Mouse (Mus musculus): ENCODE measurements around the gene Gbp7. TPM values are rescaled to one million over a fixed set of nuclear protein-coding genes. Genes with fewer than 3 reads are reported as not detected.

Gbp7 gene
- 9.5 and 15.4 TPM in 2 replicates for polyA plus RNA-seq (2015; fragmentation: Nextera tagmentation; extraction: Ambion mirVana)

GRCm38 (mm10) chr3:142530087-142530953, at the start of gene Gbp7:
Gbp7 (plus strand) TSS chr3:142530342.

DNA sequence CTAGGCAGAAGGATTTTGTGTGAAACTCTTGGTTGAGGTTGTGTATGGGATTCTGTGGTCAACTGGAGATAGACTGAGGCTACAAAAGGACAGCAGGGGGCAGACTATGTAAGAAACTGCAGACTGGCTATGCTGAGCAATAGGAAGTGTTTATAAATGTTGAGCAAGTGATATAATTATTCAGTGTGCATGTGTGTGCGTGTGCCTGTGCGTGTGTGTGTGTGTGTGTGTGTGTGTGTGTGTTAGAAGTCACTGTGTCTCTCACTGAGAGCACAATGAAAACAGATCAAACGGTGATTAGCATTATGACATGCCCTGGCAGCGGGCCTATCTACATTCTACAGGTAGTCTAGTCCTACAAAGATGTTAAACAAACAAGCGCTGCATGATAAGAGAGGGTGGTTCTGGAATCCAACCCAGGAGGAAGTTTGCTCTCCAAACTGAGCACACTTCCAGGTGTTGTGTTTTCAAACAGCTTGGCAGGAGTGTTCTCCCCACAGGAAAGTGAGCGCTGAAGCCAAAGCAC, 36.5 kb upstream of the Gbp7 start, which contains the start of gene Gbp5:
Gbp5 (plus strand) TSS at position 443 of the 526 bp plus-strand sequence.

DNA sequence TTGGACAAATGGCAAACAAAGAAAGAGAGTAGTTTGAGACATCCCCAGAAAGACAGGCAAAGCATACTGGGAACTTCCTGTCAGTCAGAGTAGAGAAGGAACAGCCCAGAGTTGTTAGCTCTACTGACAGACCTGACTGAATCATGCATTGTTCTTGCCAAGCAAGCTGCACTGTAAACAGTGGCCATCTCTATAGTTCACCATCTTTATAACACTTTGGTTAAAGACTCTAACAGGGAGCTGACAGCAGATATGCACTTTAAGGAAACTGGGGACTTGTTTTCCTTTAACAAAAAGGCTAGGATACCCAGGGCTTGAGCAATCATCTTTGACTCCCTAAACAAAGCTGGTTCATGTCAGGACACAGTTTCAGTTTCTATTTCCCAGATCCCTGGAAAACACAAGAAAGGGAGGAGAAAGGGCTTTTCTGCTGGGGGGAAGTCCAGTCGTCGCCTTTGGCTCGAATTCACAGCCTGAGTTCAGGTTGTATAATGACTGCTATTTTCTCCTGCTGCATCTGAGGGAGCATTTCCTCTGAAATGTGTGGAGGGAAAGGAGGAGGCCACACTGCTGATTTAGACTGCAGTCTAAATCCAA, 29.6 kb downstream of the Gbp7 start, which contains the start of gene Gbp3:
Gbp3 (plus strand) TSS at position 395 of the 597 bp plus-strand sequence.

DNA sequence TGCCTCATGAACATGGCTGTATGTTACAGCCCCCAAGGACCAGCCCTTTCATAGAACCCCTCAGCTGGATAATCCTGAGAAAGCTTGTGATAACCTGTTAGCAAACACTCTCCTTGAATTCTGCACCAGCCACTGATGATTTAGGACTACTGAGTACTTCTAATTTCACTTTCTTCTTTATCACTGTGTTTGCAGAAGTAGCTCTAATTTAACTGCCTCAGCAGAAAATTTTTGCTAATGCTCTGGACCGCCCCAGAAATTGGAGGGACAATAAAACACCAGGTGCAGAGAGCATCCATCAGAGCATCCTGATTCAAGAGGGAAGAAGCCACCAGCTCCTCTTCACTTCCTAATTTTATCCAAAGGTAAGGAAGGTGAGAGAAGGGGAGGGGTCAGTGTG, 64.4 kb downstream of the Gbp7 start, which contains the start of gene Gbp2b:
Gbp2b (plus strand) TSS at position 301 of the 400 bp plus-strand sequence.

Other genes with a start within 250 kb of the Gbp7 start
- gene Pdlim5, start 134.6 kb upstream of the Gbp7 start, polyA plus RNA-seq (2015; fragmentation: Nextera tagmentation; extraction: Ambion mirVana) = 12.9 and 21.0 TPM in 2 replicates
- gene Gbp5, start 36.4 kb upstream of the Gbp7 start, polyA plus RNA-seq (2015; fragmentation: Nextera tagmentation; extraction: Ambion mirVana) = 0.41 and 0.86 TPM in 2 replicates
- 9.7 and 11.6 TPM in 2 replicates for gene Gbp3, start 29.7 kb downstream of the Gbp7 start, polyA plus RNA-seq (2015; fragmentation: Nextera tagmentation; extraction: Ambion mirVana)
- gene Gbp2b, start 64.5 kb downstream of the Gbp7 start, polyA plus RNA-seq (2015; fragmentation: Nextera tagmentation; extraction: Ambion mirVana) = not detected in 2 replicates
- gene Gbp2, start 90.3 kb downstream of the Gbp7 start, polyA plus RNA-seq (2015; fragmentation: Nextera tagmentation; extraction: Ambion mirVana) = 10.1 and 11.6 TPM in 2 replicates
- 10.8 and 14.1 TPM in 2 replicates for gene Kyat3, start 170.7 kb downstream of the Gbp7 start, polyA plus RNA-seq (2015; fragmentation: Nextera tagmentation; extraction: Ambion mirVana)
- 137 and 157 TPM in 2 replicates for gene Gtf2b, start 234.7 kb downstream of the Gbp7 start, polyA plus RNA-seq (2015; fragmentation: Nextera tagmentation; extraction: Ambion mirVana)